Mouse (Mus musculus): ENCODE data around the gene Cx3cr1.
"Not testable (repeated sequence)": the region's sequence is repeated elsewhere in the genome, so short reads cannot be mapped to it uniquely, and the experiment has no call there.

The Cx3cr1 gene

DNA sequence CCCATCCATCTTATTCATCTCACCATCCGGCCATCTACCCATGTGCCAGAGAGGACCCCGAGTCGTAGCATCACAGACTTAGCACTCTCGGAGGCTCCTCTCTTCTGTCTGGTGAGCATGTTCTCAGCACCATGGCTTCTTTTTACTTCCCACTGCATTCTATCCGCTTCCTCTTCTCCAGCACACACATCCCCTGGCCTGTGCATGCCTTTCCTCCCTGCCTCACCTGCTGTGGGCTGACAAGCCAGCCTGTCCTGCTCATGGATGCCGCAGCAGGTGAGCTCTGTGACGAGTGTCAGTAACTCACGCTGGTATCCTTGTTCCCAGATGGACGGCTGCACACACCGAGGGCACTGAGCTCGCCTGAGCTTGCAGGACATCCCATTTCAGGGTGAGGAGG, at the start of gene Cx3cr1:
Cx3cr1 (minus strand) TSS at position 101 of the 400 bp plus-strand sequence.
- DNase-seq, result no peak

DNA sequence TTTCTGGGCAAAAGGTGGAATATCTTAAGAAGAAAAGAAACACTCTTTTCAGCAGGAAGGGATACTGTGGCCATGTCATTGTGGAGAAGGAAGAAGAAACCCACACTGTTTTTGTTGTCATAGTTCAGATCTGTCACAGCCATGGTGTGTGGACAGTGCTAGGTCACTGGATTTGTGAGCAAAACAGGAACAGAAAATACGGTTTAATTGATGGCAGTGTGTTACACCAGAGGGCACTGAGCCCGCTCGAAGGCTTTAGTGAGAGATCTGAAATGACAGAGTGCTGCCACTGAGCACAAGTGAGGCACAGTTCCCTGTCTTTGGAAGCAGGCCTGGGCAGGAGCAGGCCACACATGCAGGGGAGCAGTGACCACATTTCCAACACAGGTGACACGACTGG, 48.5 kb upstream of the Cx3cr1 start:
- DNase-seq, result no peak

DNA sequence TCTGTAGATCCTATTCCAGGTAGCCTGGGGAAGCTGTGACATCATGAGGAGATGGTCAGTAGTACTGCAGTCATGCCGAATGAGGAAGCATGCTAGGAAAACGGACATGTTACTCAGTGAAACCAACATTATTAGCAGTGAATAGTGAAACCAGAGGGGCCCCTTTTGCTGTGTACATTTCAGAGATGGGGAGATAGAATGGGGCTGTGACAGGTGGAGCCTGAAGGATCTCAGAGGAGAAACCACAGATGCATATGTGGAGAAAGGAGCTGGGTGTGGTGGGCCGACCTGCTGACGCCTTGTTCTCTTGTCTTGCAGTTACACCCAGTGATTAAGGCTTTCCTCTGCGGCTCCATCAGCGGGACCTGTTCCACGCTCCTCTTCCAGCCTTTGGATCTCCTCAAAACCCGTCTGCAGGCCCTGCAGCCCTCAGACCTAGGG, 46.5 kb upstream of the Cx3cr1 start:
- DNase-seq, result no peak

DNA sequence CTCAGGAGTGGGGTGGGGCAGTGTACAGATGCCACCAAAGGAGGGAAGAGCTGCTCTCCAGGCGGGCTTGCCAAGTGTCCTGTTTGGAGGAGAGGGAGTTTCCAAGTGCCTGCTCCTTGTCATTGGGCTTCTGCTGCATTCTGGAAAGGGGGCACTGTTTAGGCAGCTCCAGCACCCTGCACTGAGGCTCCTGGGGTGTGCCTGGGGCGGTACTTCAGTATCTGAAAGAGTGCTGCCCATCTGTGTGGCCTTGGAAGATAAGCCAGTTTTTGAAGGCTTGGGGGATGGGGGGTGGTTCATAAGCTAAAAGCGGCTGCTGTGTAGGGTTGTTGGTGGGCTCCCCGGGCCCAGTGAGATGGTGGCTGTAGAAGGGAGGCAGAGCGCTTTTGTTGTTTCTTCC, 45.9 kb upstream of the Cx3cr1 start:
- DNase-seq, result no peak

DNA sequence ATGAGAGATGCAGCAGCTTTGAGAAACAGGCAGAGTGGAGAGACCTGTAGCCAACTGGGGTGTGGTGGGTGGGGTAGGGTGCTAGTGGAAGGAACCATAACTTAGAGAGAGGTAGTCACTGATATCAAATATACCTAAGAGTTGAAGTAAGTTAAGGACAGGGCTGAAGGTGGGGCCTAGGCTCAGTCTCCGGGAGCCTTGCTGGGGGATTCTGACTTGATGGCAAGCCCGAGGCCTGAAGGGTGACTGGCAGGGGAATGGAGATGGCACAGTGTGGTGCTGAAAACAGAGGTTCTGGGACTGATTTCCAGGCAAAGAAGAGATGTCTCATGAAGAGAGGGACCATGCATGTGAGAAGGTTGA, 45.1 kb upstream of the Cx3cr1 start:
- no peak for DNase-seq

DNA sequence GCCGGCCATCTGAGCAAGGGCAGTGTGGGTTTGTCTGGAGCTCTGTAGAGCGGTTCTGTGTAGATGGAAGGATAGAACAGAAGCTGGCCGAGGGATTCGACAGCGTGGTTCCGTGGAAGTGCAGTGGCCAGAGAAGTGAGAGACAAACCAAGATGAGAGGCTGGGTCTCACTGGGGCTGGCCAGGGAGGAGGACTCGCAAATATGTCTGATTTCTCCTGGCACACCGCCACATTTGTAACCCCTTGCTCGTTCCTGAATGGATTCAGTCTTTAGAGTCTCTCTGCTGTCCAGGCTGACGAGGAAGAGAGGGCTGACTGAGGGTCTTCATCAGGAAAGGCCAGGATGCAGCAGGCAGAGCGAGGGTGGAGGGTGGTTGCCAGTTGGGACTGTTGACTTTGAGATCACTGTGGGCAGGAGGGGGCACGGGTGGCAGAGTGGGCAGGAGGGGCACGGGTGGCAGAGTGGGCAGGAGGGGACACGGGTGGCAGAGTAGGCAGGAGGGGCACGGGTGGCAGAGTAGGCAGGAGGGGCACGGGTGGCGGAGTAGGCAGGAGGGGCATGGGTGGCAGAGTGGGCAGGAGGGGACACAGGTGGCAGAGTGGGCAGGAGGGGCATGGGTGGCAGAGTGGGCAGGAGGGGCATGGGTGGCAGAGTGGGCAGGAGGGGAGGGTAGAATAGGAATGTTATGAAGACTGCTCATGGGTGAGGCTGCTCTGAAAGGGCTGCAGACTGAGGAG, 44.5 kb upstream of the Cx3cr1 start:
- no peak for DNase-seq

GRCm38 (mm10) chr9:120113456-120113855, 43.8 kb upstream of the Cx3cr1 start:
- DNase-seq, result no peak

DNA sequence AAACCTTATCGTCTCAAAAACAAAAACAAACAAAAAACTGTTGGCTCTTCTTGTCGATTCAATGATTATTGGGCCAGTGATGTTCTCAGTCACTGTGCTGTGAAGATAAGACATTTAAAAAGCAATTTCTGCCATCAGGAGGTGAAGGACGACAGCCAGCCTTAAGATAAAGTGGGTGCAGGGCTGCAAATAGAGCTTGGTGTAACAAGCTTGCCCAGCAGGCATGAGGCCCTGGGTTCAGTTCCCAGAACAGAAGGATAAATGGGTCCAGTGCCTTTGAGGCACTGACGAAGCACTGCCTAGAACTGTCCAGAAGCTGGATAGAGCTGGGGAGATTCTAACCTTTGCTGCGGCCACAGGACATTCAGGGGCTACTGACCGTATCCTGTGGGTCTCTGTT, 42.8 kb upstream of the Cx3cr1 start:
- no peak for DNase-seq

GRCm38 (mm10) chr9:120111156-120111945, 41.7 kb upstream of the Cx3cr1 start:
- DNase-seq, result no peak

- DNase-seq, result peak; percentile 95
Observed at GRCm38 (mm10) chr9:120110211-120111018, 40.7 kb upstream of the Cx3cr1 start, which contains the start of gene Slc25a38. Gene Slc25a38 (plus strand): TSS chr9:120110374.

GRCm38 (mm10) chr9:120108953-120109352, 39.3 kb upstream of the Cx3cr1 start:
- DNase-seq, result not testable (repeated sequence)

DNA sequence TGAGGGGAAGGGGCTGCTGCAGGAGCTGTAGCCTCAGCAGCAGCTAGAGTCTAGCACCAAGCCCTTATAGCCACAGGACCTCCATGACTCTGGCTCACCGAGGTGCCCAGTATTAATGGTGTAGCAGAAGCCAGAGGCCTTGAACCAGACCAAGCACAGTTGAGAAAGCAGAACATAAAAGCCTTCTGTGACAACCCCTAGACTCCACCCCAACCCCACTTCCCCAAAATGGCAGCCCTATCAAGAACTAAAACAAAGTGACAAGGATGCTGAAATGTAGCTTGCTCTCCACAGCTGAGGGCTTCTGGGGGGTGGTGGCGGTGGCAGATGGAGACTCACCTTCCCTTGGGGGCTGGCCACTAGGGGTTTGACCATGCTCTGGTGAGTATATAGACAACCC, 31.5 kb upstream of the Cx3cr1 start:
- DNase-seq, result no peak

GRCm38 (mm10) chr9:120099304-120099703, 29.6 kb upstream of the Cx3cr1 start:
- no peak for DNase-seq

- peak; percentile 79 for DNase-seq
Observed at GRCm38 (mm10) chr9:120098682-120099081, 29.0 kb upstream of the Cx3cr1 start.

DNA sequence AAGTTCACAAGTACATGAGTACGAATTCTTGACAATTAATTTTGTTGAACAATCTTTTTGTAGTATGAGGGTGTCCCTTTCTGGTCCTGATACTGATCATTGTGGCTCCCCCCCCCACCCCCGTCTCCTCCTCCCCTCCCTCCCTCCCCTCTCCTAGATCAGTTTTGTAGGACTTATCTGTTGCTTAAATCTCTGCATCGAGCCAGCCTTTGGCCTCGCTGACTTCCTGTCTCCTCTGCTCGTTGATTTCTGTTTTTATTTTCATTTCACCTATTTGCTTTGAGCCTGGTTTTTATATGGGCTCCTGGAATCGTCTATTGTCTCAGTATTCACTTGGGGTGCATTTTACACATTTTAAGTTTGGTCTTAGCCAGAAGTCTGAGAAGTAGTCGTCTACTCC, 26.2 kb upstream of the Cx3cr1 start:
- no peak for DNase-seq

DNA sequence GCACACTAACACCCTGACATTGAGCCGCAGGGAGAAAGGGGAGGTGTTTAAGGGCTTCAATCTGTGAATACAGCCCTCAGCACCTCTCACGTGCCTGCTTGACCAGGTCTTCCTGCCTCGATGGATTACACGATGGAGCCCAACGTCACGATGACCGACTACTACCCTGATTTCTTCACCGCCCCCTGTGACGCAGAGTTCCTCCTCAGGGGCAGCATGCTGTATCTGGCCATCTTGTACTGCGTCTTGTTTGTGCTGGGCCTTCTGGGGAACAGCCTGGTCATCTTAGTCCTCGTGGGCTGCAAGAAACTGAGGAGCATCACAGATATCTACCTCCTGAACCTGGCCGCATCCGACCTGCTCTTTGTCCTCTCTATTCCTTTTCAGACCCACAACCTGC, 24.0 kb upstream of the Cx3cr1 start:
- no peak for DNase-seq

DNA sequence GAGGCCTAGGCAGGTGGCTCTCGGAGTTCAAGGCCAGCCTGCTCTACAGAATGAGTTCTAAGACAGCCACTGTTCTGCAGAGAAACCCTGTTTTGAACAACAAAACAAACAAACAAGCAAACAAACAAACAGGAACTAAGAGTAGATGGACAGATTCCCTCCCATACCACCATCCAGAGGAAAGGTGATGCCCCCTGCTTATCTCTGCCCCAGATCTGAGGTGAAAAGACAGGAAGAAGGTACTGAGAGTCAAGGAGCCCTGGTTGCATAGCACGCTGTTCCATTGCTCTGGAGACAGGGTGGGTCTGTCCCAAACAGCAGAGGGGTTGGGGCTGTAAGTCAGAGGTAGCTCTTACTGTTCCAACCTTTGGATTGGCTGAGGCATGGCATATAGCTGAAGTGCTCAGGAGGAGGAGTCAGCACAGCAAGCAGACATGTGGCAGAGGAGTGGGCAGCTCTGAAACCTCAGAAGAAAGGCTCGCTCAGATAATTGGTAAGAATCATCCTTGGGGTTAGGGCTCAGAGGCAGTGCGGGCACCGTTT, 22.1 kb upstream of the Cx3cr1 start, which contains the start of gene Ccr8:
Ccr8 (plus strand) TSS at position 419 of the 543 bp plus-strand sequence.
- no peak for DNase-seq

- DNase-seq, result no peak
Observed at GRCm38 (mm10) chr9:120091086-120091485, 21.4 kb upstream of the Cx3cr1 start.

- no peak for DNase-seq
Observed at GRCm38 (mm10) chr9:120089125-120089524, 19.4 kb upstream of the Cx3cr1 start.

GRCm38 (mm10) chr9:120084406-120084805, 14.7 kb upstream of the Cx3cr1 start:
- DNase-seq, result no peak

DNA sequence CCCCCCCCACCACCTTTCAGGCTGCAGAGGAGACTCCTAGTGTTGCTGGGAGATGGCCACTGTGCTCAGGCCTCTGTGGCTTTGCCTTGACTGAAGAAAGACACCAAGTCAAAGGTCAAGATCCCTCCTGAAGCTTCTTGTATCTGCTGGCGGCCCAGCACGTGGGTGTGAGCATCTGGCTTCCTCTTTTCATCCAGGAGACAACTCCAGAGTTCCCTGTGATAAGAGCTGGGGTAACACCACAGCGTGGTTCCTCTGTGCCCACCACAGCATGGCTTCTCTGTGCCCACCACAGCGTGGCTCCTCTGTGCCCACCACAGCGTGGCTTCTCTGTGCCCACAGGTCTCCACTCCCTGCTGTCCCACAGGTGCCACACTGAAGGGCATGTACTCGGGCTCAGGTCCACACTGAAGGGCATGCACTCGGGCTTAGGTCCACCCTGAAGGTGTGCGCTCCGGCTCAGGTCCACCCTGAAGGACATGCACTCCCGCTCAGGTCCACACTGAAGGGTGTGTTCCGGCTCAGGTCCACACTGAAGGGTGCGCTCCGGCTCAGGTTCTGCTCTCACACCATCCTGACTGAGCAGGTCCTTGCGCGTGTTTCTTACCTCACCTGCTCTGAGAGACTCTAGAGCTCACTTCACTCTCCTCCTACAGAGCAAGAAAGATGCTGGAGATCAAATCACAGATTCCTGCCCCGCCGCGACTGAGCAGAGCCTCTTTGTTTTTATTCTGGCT, 13.6 kb upstream of the Cx3cr1 start:
- DNase-seq, result no peak

- no peak for DNase-seq
Observed at GRCm38 (mm10) chr9:120082691-120083090, 13.0 kb upstream of the Cx3cr1 start.

All from lung, postnatal 14 days (tissue).